Mouse (Mus musculus) macrophage (primary cell): ENCODE results near the gene Foxl2. TPM values are rescaled to one million over a fixed set of nuclear protein-coding genes. Genes with fewer than 3 reads are reported as not detected.

ENCODE experiments used
- H3K27ac ChIP-seq: fragments of 350-480 bp; formaldehyde crosslinking; 2 replicates; pipeline ENCODE4 v1.9.0; 2021
- H3K36me3 ChIP-seq: fragments of 350-480 bp; formaldehyde crosslinking; 2 replicates; pipeline ENCODE4 v1.9.0; 2021; ENCODE audit errors: inconsistent target
- H3K4me3 ChIP-seq: fragments of 350-480 bp; formaldehyde crosslinking; 2 replicates; pipeline ENCODE4 v1.9.0; 2021; ENCODE audit errors: inconsistent target
- H3K79me2 ChIP-seq: fragments of 350-480 bp; formaldehyde crosslinking; 2 replicates; pipeline ENCODE4 v1.9.0; 2021; ENCODE audit errors: inconsistent target
- WGBS: methylation state at CpG from one replicate; pipeline ENCODE4 v1.1.7; 2026; ENCODE audit warnings: inconsistent platforms; ENCODE audit not compliant: missing documents; 5-methylcytosine and 5-hydroxymethylcytosine counted together
- polyA plus RNA-seq: library from polyadenylated mRNA; stranded (reverse); fragments of 250-400 nt; gene quantifications from 3 replicates; pipeline ENCODE4 v1.2.4, GENCODE M21; 2018; ENCODE audit warnings: inconsistent platforms

Foxl2 gene
- polyA plus RNA-seq, 1 experiment from 2014 or later, result not detected

GRCm38 (mm10) chr9:98956591-98957381 lies 1.7 kb downstream of the Foxl2 start:
- Histone ChIP-seq H3K4me3 (no peak overlapping the region), H3K27ac (no peak overlapping the region), H3K36me3 (no peaks in the 10 kb centered on the region), H3K79me2 (no peaks in the 10 kb centered on the region)
- 2% methylated on average over 80 of the region's 80 CpGs for WGBS

DNA sequence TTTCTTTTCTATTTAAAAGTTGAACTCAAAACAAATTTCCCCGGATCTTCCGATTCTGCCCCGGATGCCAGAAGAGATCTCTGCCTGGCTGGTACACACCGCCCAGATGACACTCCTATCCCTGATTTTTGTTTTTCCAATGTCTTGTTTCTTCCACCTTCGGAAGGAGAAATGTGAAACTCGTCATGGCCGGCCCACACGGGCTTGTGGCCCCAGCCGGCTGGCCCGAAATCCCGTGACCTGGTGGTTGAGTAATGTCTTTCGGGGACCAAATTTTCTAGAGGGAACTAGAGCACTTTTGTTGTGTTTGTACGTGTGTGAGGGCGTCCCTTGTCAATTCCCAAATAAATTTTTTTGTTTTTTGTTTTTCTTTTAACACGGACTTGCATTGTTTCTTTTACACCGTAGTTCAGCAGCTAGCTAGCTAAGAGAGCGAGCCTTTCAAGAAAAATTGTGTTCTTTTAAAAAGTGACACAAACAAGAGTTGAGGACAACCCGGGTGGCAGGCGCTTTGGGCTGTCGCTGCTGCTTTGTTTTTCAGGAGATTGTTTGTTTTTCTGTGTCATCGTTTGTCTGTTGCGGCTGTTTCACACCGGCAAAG lies 2.8 kb downstream of the Foxl2 start:
- WGBS, result 6% methylated on average over 23 of the region's 23 CpGs

DNA sequence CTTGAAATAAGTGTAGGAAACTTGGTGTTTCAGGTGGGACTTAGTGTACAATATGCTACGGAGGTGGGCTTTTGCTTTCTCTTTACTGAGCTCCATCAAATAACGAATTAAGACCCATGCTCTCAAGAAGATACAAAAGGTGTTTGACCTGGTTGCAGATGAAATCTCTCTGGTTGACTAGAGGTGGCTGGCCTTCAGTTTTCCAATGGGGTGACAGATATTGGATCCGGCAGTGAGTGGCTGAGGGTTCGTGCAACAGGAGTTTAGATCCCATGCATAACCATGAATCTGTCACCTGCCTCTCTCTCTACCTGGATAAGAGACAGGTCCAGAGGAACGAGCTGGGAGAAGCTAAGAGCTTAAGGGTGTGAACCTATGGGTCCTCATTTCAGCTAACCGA lies 3.5 kb downstream of the Foxl2 start:
- Histone ChIP-seq H3K27ac (no peak overlapping the region), H3K4me3 (no peak overlapping the region), H3K79me2 (no peaks in the 10 kb centered on the region), H3K36me3 (no peaks in the 10 kb centered on the region)
- 7% methylated on average over 6 of the region's 6 CpGs for WGBS

More for the DNA sequence above, 2.8 kb downstream of the Foxl2 start:
- H3K36me3 ChIP-seq, result no peaks in the 10 kb centered on the region
- no peak overlapping the region for H3K27ac ChIP-seq
- no peak overlapping the region for H3K4me3 ChIP-seq
- H3K79me2 ChIP-seq, result no peaks in the 10 kb centered on the region

DNA sequence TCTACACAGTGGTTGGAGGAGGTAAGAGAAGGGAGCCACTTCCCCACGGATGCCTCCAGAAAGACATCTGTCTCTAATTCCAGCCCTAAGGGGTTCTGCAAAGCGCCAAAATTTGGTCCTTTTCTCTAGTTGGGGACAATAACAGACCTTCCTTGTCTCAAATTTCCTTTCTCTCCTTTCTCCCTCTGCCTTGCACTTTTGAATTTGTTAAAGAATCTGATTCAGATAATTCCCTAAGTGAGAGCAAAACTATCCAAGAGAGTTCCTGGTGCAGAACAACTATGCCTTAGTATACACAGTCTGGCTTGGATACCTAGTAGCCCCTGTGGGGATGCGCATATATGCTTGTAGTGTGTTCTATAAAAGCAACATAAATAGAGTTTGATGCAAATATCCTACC lies 4.8 kb downstream of the Foxl2 start:
- Histone ChIP-seq H3K4me3 (no peak overlapping the region), H3K36me3 (no peaks in the 10 kb centered on the region), H3K27ac (no peak overlapping the region), H3K79me2 (no peaks in the 10 kb centered on the region)
- WGBS, result 41% methylated on average over 3 of the region's 3 CpGs

- Histone ChIP-seq H3K4me3 (no peak overlapping the region), H3K36me3 (no peaks in the 10 kb centered on the region), H3K79me2 (no peaks in the 10 kb centered on the region), H3K27ac (no peak overlapping the region)
- 22% methylated on average over 3 of the region's 5 CpGs for WGBS
Measured at GRCm38 (mm10) chr9:98960348-98960747, 5.3 kb downstream of the Foxl2 start.

DNA sequence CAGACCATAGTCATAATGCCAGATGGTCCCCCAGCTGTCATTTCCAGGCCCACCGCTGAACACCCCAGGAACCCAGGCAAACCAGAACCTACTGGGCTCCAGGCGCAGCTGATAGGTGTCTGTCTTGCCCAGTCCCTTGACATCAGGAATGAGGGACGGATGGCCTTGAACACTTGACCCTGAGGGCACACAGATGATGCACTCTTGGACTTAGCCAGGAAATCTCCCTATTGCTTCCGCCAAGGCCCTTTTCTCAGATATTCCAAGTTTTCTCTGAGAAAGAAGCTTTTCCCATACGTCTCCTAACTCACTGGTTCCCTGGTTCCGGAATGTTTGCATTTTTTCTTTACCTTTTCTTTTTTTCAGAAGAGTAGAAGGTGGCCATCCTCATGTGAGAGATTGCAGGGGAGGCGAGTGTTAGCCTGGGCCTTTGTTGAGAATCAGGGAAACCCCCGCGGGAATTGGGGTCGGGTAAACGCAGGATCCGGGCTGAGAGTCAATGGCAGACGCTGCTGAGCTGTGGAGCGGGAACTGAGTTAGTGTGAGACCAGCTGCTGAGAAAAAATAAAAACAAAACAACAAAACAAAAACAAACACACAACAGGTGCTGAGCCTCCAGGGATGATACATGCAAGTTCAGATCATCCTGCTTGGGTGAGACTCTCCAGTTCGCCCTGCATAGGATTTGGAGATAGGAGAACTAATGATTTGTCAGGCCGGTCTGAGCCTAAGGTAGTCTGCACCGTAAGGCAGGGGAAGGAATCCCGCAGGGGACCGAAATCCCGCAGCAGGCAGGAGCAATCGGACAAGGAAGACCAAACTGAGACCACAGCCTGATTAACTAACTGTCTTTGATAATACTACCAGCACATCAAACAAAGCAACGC lies 6.7 kb downstream of the Foxl2 start:
- no peaks in the 10 kb centered on the region for H3K79me2 ChIP-seq
- H3K4me3 ChIP-seq, result no peak overlapping the region
- H3K36me3 ChIP-seq, result no peaks in the 10 kb centered on the region
- WGBS, result 22% methylated on average over 22 of the region's 22 CpGs
- H3K27ac ChIP-seq, result no peak overlapping the region

DNA sequence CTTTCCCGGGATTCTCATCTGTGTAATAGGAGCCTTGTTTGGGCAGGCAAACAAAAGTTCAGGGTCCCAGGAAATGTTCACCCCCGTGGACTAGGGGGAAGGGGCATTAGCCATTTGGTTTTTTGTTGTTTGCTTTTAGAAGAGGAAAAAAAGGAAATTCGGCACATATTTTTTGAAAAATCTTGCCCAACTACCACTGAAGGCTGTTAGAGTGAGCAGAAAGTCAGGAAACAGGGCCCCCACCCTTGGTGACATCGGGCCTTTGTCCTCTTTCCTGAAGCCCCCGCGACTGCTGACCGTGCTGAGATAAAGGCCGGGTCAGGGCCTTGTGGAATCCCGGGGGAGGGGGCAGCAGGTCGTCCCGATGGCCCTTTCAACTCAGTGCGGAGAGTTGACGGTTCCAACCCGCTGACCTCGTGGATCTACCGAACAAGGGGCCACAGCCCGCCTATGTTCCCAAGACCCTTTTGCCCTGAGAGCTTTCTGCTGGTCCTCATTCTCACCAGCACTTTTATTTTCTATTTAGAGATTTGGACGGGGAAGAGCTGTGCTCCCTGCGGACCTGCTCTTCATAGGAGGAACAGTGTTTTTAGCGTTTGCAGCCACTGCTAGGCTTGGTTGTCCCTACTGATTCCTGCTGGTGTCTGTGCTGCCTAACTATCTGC lies 7.5 kb downstream of the Foxl2 start:
- 3% methylated on average over 20 of the region's 20 CpGs for WGBS
- H3K36me3 ChIP-seq, result no peaks in the 10 kb centered on the region
- no peaks in the 10 kb centered on the region for H3K79me2 ChIP-seq
- H3K27ac ChIP-seq, result no peak overlapping the region
- no peak overlapping the region for H3K4me3 ChIP-seq

DNA sequence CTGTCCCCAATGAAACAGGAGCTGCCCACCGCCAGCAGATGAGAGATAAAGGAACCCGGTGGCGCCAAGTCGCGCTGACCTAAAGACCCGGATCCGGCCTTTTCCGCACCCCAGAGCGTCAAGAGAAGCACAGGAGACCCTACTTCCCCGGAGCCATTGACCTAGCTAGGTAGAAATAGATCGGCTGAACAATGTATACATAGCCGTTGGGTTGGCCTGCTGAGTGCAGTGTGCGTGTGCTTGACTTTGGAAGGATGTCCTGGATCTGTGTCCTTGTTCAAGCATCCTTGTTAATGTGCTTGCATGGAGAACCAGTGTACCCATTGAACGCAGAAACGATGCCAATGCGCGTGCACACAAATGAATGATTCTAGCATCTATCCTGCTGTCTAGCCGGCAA lies 8.6 kb downstream of the Foxl2 start:
- no peaks in the 10 kb centered on the region for H3K79me2 ChIP-seq
- WGBS, result 17% methylated on average over 18 of the region's 18 CpGs
- no peak overlapping the region for H3K27ac ChIP-seq
- no peak overlapping the region for H3K4me3 ChIP-seq
- no peaks in the 10 kb centered on the region for H3K36me3 ChIP-seq

DNA sequence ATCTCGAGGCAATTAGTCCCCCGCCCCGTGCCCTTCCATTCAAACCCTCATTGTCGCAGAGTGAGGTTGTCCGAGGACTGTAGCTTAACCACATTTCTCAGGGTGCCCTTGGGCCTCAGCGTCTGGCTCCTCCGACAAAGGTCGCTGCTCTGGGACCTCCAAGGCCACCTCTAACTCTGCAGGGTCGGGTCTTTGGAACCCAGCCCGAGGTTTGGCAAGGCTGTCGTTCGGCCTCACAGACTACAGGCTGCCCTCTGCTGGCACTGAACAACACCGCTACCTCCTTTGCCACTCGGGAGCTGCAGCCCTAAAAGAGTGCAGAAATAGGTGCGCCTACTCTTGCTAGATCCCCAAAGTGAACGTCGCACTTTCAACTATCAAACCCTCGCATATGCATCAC lies 10.0 kb downstream of the Foxl2 start:
- H3K79me2 ChIP-seq, result no peaks in the 10 kb centered on the region
- no peak overlapping the region for H3K27ac ChIP-seq
- no peak overlapping the region for H3K4me3 ChIP-seq
- H3K36me3 ChIP-seq, result no peaks in the 10 kb centered on the region
- 8% methylated on average over 17 of the region's 18 CpGs for WGBS

- Histone ChIP-seq H3K36me3 (no peaks in the 10 kb centered on the region), H3K79me2 (no peaks in the 10 kb centered on the region), H3K4me3 (no peak overlapping the region), H3K27ac (no peak overlapping the region)
- 2% methylated on average over 38 of the region's 40 CpGs for WGBS
Measured at GRCm38 (mm10) chr9:98973101-98973521, 18.0 kb downstream of the Foxl2 start.

GRCm38 (mm10) chr9:98973561-98973960 lies 18.5 kb downstream of the Foxl2 start:
- no peaks in the 10 kb centered on the region for H3K36me3 ChIP-seq
- WGBS, result 6% methylated on average over 7 of the region's 7 CpGs
- H3K27ac ChIP-seq, result no peak overlapping the region
- H3K4me3 ChIP-seq, result no peak overlapping the region
- no peaks in the 10 kb centered on the region for H3K79me2 ChIP-seq

- WGBS, result 40% methylated on average over 2 of the region's 2 CpGs
- Histone ChIP-seq H3K79me2 (no peaks in the 10 kb centered on the region), H3K27ac (no peak overlapping the region), H3K36me3 (no peaks in the 10 kb centered on the region), H3K4me3 (no peak overlapping the region)
Measured at GRCm38 (mm10) chr9:98974898-98975297, 19.8 kb downstream of the Foxl2 start.

GRCm38 (mm10) chr9:98976081-98976480 lies 21.0 kb downstream of the Foxl2 start:
- Histone ChIP-seq H3K36me3 (no peaks in the 10 kb centered on the region), H3K27ac (no peak overlapping the region), H3K79me2 (no peaks in the 10 kb centered on the region), H3K4me3 (no peak overlapping the region)
- WGBS, result 94% methylated on average over 1 of the region's 1 CpGs

DNA sequence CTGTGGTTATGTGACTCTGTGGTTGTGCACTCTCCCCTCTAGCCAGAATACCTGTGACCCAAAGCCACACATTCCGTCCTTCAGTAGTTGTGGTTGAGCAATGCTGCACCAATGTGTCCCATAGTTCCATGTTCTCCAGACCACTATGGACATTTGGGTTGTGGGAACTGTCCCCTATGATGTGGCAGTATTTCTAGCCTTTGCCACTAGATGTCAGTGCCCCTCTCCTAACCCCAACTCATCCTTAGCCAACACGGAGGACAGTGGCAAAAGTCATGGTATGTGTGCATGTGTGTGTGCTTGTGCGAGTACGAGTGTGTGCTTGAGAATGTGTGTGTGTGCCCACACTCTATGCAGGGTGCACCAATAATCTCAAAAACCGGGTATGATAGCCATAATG lies 21.4 kb downstream of the Foxl2 start:
- H3K27ac ChIP-seq, result no peak overlapping the region
- H3K36me3 ChIP-seq, result no peaks in the 10 kb centered on the region
- no peaks in the 10 kb centered on the region for H3K79me2 ChIP-seq
- no peak overlapping the region for H3K4me3 ChIP-seq
- whole genome bisulfite sequencing, result 33% methylated on average over 5 of the region's 5 CpGs
